Mouse (Mus musculus) heart, embryonic 11.5 days (tissue): ENCODE results near the gene Myo16. TPM values are rescaled to one million over a fixed set of nuclear protein-coding genes. Genes with fewer than 3 reads are reported as not detected.

Experiments used
- ATAC-seq: fragments of 200-750 bp; cut with Nextera tagmentation; replicated peaks from 2 replicates; pipeline ENCODE4 v1.8.0; 2017; ENCODE audit warnings: moderate library complexity; ENCODE audit not compliant: insufficient number of reproducible peaks, low FRiP score, low TSS enrichment
- H3K27ac ChIP-seq: fragments of 300-500 bp; sonication (generic); 2 replicates; pipeline ENCODE4 v1.5.1; 2014; ENCODE audit warnings: mild to moderate bottlenecking, low read depth, low read length
- H3K27me3 ChIP-seq: fragments of 300-500 bp; sonication (generic); 2 replicates; pipeline ENCODE4 v1.6.1; 2014; ENCODE audit warnings: mild to moderate bottlenecking, low read length, mixed read lengths; ENCODE audit not compliant: control insufficient read depth, insufficient read depth
- H3K36me3 ChIP-seq: fragments of 300-500 bp; sonication (generic); 2 replicates; pipeline ENCODE4 v1.6.1; 2014; ENCODE audit warnings: mild to moderate bottlenecking, low read length, moderate library complexity, mixed read lengths; ENCODE audit not compliant: control insufficient read depth, insufficient read depth
- H3K4me1 ChIP-seq: fragments of 300-500 bp; sonication (generic); 2 replicates; pipeline ENCODE4 v1.6.1; 2014; ENCODE audit warnings: low read length; ENCODE audit not compliant: control insufficient read depth, insufficient read depth
- H3K4me2 ChIP-seq: fragments of 300-500 bp; sonication (generic); 2 replicates; pipeline ENCODE4 v1.6.1; 2014; ENCODE audit warnings: mild to moderate bottlenecking, moderate library complexity
- H3K4me3 ChIP-seq: fragments of 300-500 bp; sonication (generic); 2 replicates; pipeline ENCODE4 v1.5.1; 2014; ENCODE audit warnings: low read depth, low read length
- H3K9ac ChIP-seq: fragments of 300-500 bp; sonication (generic); 2 replicates; pipeline ENCODE4 v1.6.1; 2014; ENCODE audit warnings: mild to moderate bottlenecking, low read depth, low read length, moderate library complexity
- H3K9me3 ChIP-seq: fragments of 300-500 bp; sonication (generic); replicated peaks from 2 replicates; pipeline ENCODE4 v1.6.1; 2016; ENCODE audit warnings: low read length; ENCODE audit not compliant: control insufficient read depth
- WGBS: fragments of 180-500 bp; shearing (Covaris S2); extraction: QIAGEN DNeasy Blood & Tissue Kit; methylation state at CpG from one replicate; pipeline ENCODE4 v1.1.7; 2014; ENCODE audit not compliant: insufficient replicate concordance; 5-methylcytosine and 5-hydroxymethylcytosine counted together
- polyA plus RNA-seq: library from polyadenylated mRNA; unstranded; fragments of >200 nt; fragmentation: Nextera tagmentation; extraction: Ambion mirVana; gene quantifications from 2 replicates; pipeline ENCODE4 v1.2.1, GENCODE M21; 2014

Myo16 gene
- polyA plus RNA-seq, 1 experiment from 2014 or later = 2.5 TPM

DNA sequence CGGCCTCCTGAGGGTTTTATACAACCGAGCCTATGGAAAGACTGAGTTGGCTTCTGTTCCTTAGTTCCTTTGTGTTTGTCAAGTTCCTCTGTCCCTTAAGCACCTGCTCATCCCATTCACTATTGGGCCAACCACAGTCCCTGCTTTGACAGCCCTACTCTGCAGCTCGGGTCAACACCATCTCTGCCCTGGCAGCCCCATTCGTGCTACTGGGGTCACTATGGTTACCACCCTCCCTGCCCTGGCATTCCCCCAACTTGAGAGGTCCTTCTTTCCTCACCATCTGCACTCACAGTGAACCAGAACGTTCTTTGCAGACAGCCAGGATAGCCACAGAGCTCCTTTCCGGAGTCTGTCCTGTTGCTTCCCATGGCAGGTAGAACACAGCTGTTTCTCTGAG, 238.2 kb downstream of the Myo16 start:
- 74% methylated on average over 6 of the region's 6 CpGs for WGBS
- H3K4me2 ChIP-seq = no peak overlapping the region
- H3K9ac ChIP-seq = no peak overlapping the region
- H3K4me3 ChIP-seq = no peak overlapping the region
- no peak for ATAC-seq
- no peaks in the 10 kb centered on the region for H3K9me3 ChIP-seq
- H3K27ac ChIP-seq = no peak overlapping the region
- H3K4me1 ChIP-seq = 0 out of 2 replicates have a peak, but pooled peaks cover 4% of the 10 kb centered on the region
- no peaks in the 10 kb centered on the region for H3K27me3 ChIP-seq
- no peaks in the 10 kb centered on the region for H3K36me3 ChIP-seq

DNA sequence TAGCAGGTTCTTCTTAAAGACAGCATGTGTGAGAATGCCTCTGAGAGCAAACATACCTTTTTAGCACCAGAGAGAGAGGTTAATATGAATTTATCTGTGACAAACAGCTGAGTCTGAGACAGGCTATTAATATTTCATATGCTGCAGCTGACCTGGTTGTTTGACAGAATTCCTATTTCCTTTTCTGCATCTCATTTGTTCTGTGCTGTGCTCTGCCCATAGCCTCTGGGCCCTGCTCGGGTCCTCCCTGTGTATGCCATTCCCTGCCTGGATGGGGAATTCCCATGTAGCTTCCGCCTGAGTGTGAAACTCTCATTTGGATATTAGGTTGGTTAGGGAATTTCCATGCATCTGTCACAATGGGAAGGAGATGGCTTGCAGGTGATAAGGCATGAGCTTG, 240.8 kb downstream of the Myo16 start:
- no peak for ATAC-seq
- 76% methylated on average over 2 of the region's 2 CpGs for WGBS

DNA sequence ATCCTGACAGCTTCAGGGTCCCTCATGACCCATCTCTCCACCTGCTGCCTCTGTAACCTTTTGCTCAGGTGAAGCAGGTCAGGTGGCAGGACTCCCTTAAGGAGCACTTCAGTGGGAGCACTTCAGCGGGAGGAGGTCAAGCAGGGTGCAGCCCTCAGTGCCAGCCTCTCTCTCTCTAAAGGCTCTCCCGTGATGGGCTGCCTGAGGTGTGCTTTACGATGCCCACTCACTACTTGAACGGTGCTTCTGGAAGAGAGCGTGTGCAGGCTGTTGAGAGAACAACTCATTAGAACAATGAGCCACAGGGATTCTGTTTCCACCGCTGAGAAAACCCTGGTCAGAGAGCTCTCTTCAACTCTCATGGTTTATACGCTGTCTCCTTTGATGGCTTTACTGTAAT, 241.4 kb downstream of the Myo16 start:
- H3K9me3 ChIP-seq = no peaks in the 10 kb centered on the region
- no peak for ATAC-seq
- H3K36me3 ChIP-seq = no peaks in the 10 kb centered on the region
- 70% methylated on average over 7 of the region's 7 CpGs for WGBS
- no peak overlapping the region for H3K27ac ChIP-seq
- H3K4me1 ChIP-seq = no peaks in the 10 kb centered on the region
- no peak overlapping the region for H3K4me3 ChIP-seq
- H3K9ac ChIP-seq = no peak overlapping the region
- H3K27me3 ChIP-seq = no peaks in the 10 kb centered on the region
- H3K4me2 ChIP-seq = no peak overlapping the region

More for the DNA sequence above, 240.8 kb downstream of the Myo16 start:
- H3K27ac ChIP-seq = no peak overlapping the region
- no peaks in the 10 kb centered on the region for H3K36me3 ChIP-seq
- no peaks in the 10 kb centered on the region for H3K9me3 ChIP-seq
- H3K4me3 ChIP-seq = no peak overlapping the region
- no peaks in the 10 kb centered on the region for H3K27me3 ChIP-seq
- no peak overlapping the region for H3K4me2 ChIP-seq
- no peaks in the 10 kb centered on the region for H3K4me1 ChIP-seq
- no peak overlapping the region for H3K9ac ChIP-seq

DNA sequence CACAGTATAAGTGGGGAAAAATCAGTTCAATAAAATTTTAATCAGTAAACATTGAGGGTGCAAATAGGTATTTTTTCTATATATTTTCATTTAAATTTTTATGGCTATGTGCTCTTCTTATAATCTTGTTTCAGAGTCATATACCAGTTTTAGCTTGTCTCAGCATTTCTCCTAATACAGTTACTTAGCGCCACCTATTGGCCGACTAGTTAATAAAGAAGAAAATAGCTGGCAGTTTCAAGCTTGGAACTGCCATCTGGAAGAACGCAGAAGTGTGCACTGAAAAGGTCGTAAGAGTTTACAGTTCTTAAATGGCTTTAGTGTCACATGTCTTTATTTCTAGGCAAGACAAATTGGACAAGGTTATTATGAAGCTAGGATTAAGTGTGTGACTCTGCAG, 248.9 kb downstream of the Myo16 start:
- Histone ChIP-seq H3K27me3 (no peaks in the 10 kb centered on the region), H3K36me3 (no peaks in the 10 kb centered on the region), H3K4me3 (no peak overlapping the region), H3K4me2 (no peak overlapping the region), H3K27ac (no peak overlapping the region), H3K9ac (no peak overlapping the region), H3K4me1 (no peaks in the 10 kb centered on the region), H3K9me3 (no peaks in the 10 kb centered on the region)
- ATAC-seq = no peak
- WGBS = 20% methylated on average over 4 of the region's 4 CpGs

DNA sequence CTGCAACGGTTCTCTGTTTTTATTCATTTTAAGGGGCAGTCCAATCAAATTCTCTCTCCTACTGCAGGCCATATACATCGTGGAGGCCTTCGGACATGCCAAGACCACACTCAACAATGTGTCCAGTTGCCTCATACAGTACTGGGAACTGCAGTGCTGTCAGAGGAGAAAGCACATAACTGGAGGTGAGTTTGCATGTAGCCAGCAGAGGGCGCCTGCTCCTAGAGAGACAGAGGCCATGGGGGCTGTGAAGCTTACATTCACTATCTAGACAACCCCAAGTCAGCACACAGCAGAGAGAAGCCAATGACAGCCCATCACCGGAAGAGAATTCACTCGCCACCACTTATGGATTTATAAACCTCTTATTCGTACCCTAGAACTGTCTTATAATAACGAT, 251.8 kb downstream of the Myo16 start:
- H3K36me3 ChIP-seq = no peaks in the 10 kb centered on the region
- H3K4me3 ChIP-seq = no peak overlapping the region
- H3K4me2 ChIP-seq = no peak overlapping the region
- WGBS = 34% methylated on average over 8 of the region's 8 CpGs
- no peaks in the 10 kb centered on the region for H3K9me3 ChIP-seq
- H3K9ac ChIP-seq = no peak overlapping the region
- H3K4me1 ChIP-seq = no peaks in the 10 kb centered on the region
- no peaks in the 10 kb centered on the region for H3K27me3 ChIP-seq
- H3K27ac ChIP-seq = no peak overlapping the region
- no peak for ATAC-seq

DNA sequence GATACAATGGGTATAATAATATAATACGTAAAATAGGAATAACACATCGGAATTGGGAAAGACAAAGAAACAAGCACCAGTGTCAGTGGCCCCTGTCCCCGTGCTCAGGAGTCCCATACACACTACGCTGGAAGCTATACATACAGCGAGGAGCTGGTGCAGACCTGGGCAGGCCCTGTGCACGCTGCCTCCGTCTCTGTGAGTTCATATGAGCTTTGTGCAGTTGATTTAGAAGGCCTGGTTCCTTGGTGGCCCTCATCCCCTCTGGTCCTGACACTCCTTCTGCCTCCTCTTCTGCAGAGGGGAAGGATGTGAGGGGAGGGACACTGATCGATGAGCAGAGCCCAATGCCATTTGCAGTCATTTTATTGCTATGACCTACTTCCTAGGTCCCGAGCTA, 255.3 kb downstream of the Myo16 start:
- no peak for ATAC-seq
- 83% methylated on average over 9 of the region's 9 CpGs for WGBS

DNA sequence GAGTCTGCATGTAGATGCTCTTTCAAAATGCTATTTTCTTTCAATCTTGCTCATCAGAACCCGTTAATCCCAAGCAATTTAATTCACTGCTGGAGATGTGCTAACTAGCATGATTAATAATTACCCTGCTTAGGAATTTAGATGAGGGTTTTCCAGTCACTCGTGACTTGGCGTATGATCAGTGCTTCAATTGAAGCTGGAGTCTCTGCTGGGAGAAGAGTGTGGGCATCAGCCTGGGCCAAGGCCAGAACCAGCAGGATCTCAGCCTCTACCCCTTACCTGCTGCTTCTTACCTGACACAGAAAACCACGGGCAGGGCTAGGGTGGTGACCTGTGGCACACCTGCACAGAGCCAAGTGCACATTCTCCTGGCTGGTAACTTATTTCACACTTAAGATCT, 257.8 kb downstream of the Myo16 start:
- no peak overlapping the region for H3K9ac ChIP-seq
- no peaks in the 10 kb centered on the region for H3K27me3 ChIP-seq
- no peak for ATAC-seq
- H3K4me3 ChIP-seq = no peak overlapping the region
- no peaks in the 10 kb centered on the region for H3K9me3 ChIP-seq
- no peak overlapping the region for H3K4me2 ChIP-seq
- H3K4me1 ChIP-seq = no peaks in the 10 kb centered on the region
- H3K27ac ChIP-seq = no peak overlapping the region
- WGBS = 77% methylated on average over 4 of the region's 4 CpGs
- H3K36me3 ChIP-seq = no peaks in the 10 kb centered on the region

More for the DNA sequence above, 255.3 kb downstream of the Myo16 start:
- no peaks in the 10 kb centered on the region for H3K27me3 ChIP-seq
- H3K9me3 ChIP-seq = no peaks in the 10 kb centered on the region
- H3K4me2 ChIP-seq = no peak overlapping the region
- no peaks in the 10 kb centered on the region for H3K36me3 ChIP-seq
- H3K9ac ChIP-seq = no peak overlapping the region
- H3K4me3 ChIP-seq = no peak overlapping the region
- H3K27ac ChIP-seq = no peak overlapping the region
- H3K4me1 ChIP-seq = no peaks in the 10 kb centered on the region

DNA sequence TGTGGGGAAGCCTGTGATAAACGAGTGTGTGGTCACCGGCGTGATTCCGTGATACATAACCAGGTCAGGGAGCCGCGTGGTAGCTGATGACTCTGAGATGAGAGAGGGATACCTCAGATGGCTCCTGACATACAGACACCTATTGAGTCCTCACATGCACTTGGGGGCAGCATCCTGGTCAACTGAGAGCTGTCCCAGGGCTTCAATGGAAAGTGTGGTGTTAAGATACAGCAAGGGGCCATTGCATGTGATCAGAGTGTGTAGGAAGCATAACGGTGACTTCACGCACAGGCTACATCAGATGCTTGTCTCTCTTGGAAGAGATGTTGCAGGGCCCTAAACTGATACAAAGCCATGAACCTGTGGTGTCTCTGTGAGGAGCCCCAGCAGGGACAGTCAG, 260.2 kb downstream of the Myo16 start:
- Histone ChIP-seq H3K9ac (no peak overlapping the region), H3K4me3 (no peak overlapping the region), H3K27me3 (no peaks in the 10 kb centered on the region), H3K36me3 (no peaks in the 10 kb centered on the region), H3K27ac (no peak overlapping the region), H3K4me2 (no peak overlapping the region), H3K9me3 (no peaks in the 10 kb centered on the region), H3K4me1 (no peaks in the 10 kb centered on the region)
- WGBS = 81% methylated on average over 8 of the region's 8 CpGs
- no peak for ATAC-seq

DNA sequence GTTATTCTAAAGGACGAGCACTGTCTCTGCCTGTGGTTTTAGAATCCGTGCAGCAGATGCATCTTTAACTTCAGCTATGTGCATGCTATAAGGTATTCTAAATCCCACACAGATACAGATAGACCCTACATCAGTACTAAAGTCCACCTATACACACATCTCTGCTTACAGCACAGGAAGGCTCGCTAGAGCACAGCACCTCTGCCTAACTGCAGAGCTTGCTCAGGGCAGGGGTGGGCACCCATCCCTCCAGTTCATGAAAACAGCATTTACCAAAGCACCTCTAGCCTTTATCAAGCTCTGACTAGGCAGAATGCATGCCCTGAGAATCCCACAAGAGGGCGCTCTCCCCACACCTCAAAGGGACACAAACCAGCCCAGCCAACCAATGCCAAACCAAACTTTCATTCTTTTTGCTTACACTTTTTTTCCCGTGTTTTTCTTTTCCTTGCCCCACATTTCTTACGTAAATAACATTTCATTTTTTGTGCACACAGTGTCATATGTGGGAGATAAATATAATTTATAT, 261.0 kb downstream of the Myo16 start:
- Histone ChIP-seq H3K4me2 (no peak overlapping the region), H3K36me3 (no peaks in the 10 kb centered on the region), H3K27ac (no peak overlapping the region), H3K9ac (no peak overlapping the region), H3K4me3 (no peak overlapping the region), H3K9me3 (no peaks in the 10 kb centered on the region), H3K27me3 (no peaks in the 10 kb centered on the region), H3K4me1 (no peaks in the 10 kb centered on the region)
- WGBS = 20% methylated on average over 6 of the region's 6 CpGs
- ATAC-seq = no peak
